Mouse (Mus musculus): ENCODE data around the gene Fis1. TPM values are rescaled to one million over a fixed set of nuclear protein-coding genes. Genes with fewer than 3 reads are reported as not detected.

Gene Fis1
- polyA plus RNA-seq (2015; fragmentation: Illumina TruSeq; extraction: RNeasy Lipid Tissue Mini Kit (QIAGEN cat#74804); ENCODE audit: insufficient read depth, low replicate concordance), result 106 TPM

DNA sequence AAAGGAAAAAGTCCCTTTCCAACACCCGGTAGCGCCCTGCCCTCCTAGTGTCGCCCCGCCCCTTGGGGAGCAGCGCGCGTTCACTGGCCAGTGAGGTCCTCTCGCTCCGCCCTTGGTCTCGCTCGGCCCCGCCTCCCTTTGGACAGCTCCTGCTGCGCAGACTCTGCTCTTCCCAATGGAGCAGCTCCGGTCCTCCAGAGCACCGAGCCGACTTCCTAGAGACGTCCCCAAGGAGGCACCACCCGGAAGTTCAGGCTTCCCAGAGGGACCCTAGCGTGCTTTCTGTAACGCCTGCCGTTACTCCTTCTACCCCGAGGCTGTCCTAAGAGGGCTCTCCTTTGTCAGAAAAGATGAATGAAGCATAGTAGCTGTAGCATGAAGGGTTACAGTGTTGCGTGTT, at the start of gene Fis1:
Gene Fis1 (plus strand): TSS at position 261 of the 400 bp plus-strand sequence.

DNA sequence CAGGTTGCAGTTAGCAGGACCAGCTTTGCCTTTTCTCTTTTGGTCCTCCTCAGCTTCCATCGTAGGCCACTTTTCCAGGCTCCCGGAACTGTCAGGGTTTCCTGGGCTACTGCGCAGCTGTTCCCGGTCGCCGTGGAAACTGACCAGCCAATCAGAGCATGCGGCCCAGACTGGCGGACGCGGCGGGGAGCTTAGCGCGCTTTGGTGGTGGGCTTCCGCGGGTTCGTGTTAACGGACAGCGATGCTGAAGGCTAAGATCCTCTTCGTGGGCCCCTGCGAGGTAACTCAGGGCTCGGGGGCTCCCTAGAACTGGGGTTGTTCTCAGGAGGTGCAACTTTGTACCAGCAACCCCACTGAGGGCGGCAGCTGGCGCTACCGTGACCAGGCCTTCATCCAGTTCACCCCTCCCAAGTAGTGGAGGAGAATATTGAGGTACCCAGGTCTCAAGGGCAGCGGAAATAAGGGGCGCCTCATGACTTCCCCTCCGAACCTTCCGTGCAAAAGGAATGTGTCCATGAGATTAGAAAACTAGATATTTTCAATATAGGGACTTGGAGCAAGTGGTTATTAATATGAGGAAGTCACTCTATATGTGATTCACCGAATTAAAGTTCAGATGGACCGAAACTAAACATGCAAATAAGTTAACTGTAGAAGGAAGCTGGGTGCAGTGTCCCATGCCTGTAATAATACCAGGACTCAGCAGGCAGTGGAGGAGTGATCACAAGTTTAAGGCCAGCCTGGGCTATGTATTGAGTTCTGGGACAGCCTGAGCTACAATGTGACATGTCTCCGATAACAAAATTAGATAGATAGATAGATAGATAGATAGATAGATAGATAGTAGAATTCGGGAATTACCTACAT, 44.9 kb upstream of the Fis1 start, which contains the start of gene Ift22:
Gene Ift22 (plus strand): TSS at position 160 of the 867 bp plus-strand sequence.

DNA sequence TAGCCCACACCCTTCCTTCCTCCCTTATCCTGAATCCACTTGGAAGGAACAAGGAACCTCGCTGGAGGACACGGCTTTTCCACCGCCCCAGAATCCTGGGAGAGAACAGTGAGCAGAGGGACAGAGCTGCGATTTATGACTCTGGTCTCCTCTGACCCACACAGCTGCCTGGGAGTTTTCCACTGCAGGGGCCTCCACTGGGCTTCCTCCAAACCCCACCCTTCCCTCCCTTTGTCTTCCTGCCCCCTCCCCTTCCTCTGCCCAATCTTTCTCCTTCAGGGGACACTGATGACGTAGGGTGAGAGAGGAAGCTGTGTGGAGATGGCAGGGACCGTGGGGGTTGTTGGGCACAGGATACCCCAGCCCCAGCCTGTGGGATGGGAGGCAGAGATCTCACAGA, 13.3 kb downstream of the Fis1 start, which contains the start of gene Cldn15:
Gene Cldn15 (plus strand): TSS at position 286 of the 400 bp plus-strand sequence.

DNA sequence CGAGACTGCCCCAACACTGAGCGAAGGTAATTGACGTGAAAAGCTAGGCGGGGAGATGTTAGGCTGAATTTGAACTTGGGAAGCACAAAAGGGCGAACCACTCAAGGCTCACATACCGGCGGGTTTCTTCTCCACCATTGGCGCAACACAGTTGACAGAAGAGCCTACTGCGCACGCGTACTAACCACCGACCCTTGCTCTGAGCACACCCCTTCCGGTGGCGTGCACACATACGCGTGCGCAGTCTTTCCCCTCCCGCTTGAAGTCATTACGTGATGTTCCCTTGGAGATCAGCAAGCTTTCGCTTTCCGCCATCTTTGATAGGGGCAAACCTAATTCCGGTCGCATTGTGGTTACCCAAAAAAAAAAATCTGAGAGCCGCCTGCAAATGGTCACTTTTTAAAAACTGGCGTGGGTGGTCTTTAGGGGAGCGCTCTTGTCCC, 33.6 kb downstream of the Fis1 start, which contains the start of gene Plod3:
Gene Plod3 (plus strand): TSS at position 325 of the 443 bp plus-strand sequence.

DNA sequence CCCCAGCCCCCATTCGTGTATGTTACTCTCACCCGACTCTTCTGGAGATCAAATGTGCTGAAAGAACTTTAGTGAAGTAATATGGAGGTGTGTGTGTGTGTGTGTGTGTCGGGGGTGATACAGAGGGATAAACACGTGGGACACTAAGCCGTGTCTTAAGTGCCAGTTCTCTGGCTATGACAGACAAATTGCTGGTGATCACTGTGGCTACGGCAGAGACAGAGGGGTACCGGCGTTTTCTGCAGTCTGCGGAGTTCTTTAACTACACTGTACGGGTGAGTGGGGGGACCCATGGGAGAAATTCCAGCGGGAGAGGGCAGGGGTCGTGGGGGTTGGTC, 34.8 kb downstream of the Fis1 start, which contains the start of gene Znhit1:
Gene Znhit1 (minus strand): TSS at position 88 of the 338 bp plus-strand sequence.

Other genes starting within 250 kb of the Fis1 start
- gene Col26a1, start 70.1 kb upstream of the Fis1 start, polyA plus RNA-seq (2015; fragmentation: Illumina TruSeq; extraction: RNeasy Lipid Tissue Mini Kit (QIAGEN cat#74804); ENCODE audit: insufficient read depth, low replicate concordance), result 0.14 TPM
- gene Ift22, start 45.1 kb upstream of the Fis1 start, polyA plus RNA-seq (2015; fragmentation: Illumina TruSeq; extraction: RNeasy Lipid Tissue Mini Kit (QIAGEN cat#74804); ENCODE audit: insufficient read depth, low replicate concordance), result 15.4 TPM
- 1.1 TPM for gene Cldn15, start 13.3 kb downstream of the Fis1 start, polyA plus RNA-seq (2015; fragmentation: Illumina TruSeq; extraction: RNeasy Lipid Tissue Mini Kit (QIAGEN cat#74804); ENCODE audit: insufficient read depth, low replicate concordance)
- 15.6 TPM for gene Plod3, start 33.7 kb downstream of the Fis1 start, polyA plus RNA-seq (2015; fragmentation: Illumina TruSeq; extraction: RNeasy Lipid Tissue Mini Kit (QIAGEN cat#74804); ENCODE audit: insufficient read depth, low replicate concordance)
- gene Znhit1, start 34.7 kb downstream of the Fis1 start, polyA plus RNA-seq (2015; fragmentation: Illumina TruSeq; extraction: RNeasy Lipid Tissue Mini Kit (QIAGEN cat#74804); ENCODE audit: insufficient read depth, low replicate concordance), result 13.8 TPM
- not detected for gene Vgf, start 73.1 kb downstream of the Fis1 start, polyA plus RNA-seq (2015; fragmentation: Illumina TruSeq; extraction: RNeasy Lipid Tissue Mini Kit (QIAGEN cat#74804); ENCODE audit: insufficient read depth, low replicate concordance)
- 54.2 TPM for gene Ap1s1, start 92.9 kb downstream of the Fis1 start, polyA plus RNA-seq (2015; fragmentation: Illumina TruSeq; extraction: RNeasy Lipid Tissue Mini Kit (QIAGEN cat#74804); ENCODE audit: insufficient read depth, low replicate concordance)
- 1.8 TPM for gene Serpine1, start 119.0 kb downstream of the Fis1 start, polyA plus RNA-seq (2015; fragmentation: Illumina TruSeq; extraction: RNeasy Lipid Tissue Mini Kit (QIAGEN cat#74804); ENCODE audit: insufficient read depth, low replicate concordance)
- 57.0 TPM for gene Trim56, start 162.9 kb downstream of the Fis1 start, polyA plus RNA-seq (2015; fragmentation: Illumina TruSeq; extraction: RNeasy Lipid Tissue Mini Kit (QIAGEN cat#74804); ENCODE audit: insufficient read depth, low replicate concordance)
- gene Muc3, start 196.0 kb downstream of the Fis1 start, polyA plus RNA-seq (2015; fragmentation: Illumina TruSeq; extraction: RNeasy Lipid Tissue Mini Kit (QIAGEN cat#74804); ENCODE audit: insufficient read depth, low replicate concordance), result not detected

Data from spleen, adult 10 weeks (tissue).